Mouse (Mus musculus) MEL (cell line): ENCODE data around the gene Sugp2. TPM values are rescaled to one million over a fixed set of nuclear protein-coding genes. Genes with fewer than 3 reads are reported as not detected.

Experiments used
- DNase-seq: peaks from one replicate; pipeline ENCODE4 v3.0.0; 2011; ENCODE audit warnings: low read depth, low spot score
- H3K27ac ChIP-seq: 2 replicates; pipeline ENCODE4 v1.5.1; 2012; ENCODE audit warnings: low read depth, mild to moderate bottlenecking, control low read depth, low read length, moderate library complexity; ENCODE audit not compliant: control insufficient read depth
- H3K27me3 ChIP-seq, 2 experiments: fragments of 150-350 bp in 1 of 2; sonication (generic) in 1 of 2; 2 replicates each; pipeline ENCODE4 v1.6.1; 2012; ENCODE audit warnings: low read length in 2 of 2, mild to moderate bottlenecking in 2 of 2, improper control_type of control experiment in 1 of 2, moderate library complexity in 1 of 2; ENCODE audit not compliant: insufficient read depth in 2 of 2, control insufficient read depth in 1 of 2
- H3K36me3 ChIP-seq, 2 experiments: 2 replicates each; pipeline ENCODE4 v1.6.1; 2012 to 2014; ENCODE audit warnings: low read length in 2 of 2, improper control_type of control experiment in 1 of 2, inconsistent platforms in 1 of 2, mild to moderate bottlenecking in 1 of 2; ENCODE audit not compliant: insufficient read depth in 2 of 2, control insufficient read depth in 1 of 2
- H3K4me1 ChIP-seq, 2 experiments: fragments of 150-350 bp in 1 of 2; sonication (generic) in 1 of 2; 2 replicates each; pipeline ENCODE4 v1.6.1; 2012; ENCODE audit warnings: low read length in 2 of 2, improper control_type of control experiment in 1 of 2, mild to moderate bottlenecking in 1 of 2; ENCODE audit not compliant: insufficient read depth in 2 of 2, control insufficient read depth in 1 of 2
- H3K4me3 ChIP-seq, 2 experiments: fragments of 150-350 bp in 1 of 2; sonication (generic) in 1 of 2; 2 replicates each; pipeline ENCODE4 v1.5.1; 2012; ENCODE audit warnings: low read depth in 2 of 2, low read length in 2 of 2, mild to moderate bottlenecking in 2 of 2, moderate library complexity in 2 of 2, control low read depth in 1 of 2, improper control_type of control experiment in 1 of 2; ENCODE audit not compliant: control insufficient read depth in 1 of 2, insufficient read depth in 1 of 2
- H3K79me2 ChIP-seq: 2 replicates; pipeline ENCODE4 v1.6.1; 2012; ENCODE audit warnings: mild to moderate bottlenecking, low read length, moderate library complexity; ENCODE audit not compliant: control insufficient read depth, poor library complexity, insufficient read depth
- H3K9ac ChIP-seq: 2 replicates; pipeline ENCODE4 v1.6.1; 2012; ENCODE audit warnings: low read depth, mild to moderate bottlenecking, control low read depth, low read length, moderate library complexity; ENCODE audit not compliant: control insufficient read depth, poor library complexity, severe bottlenecking
- H3K9me3 ChIP-seq: fragments of 150-350 bp; sonication (generic); replicated peaks from 2 replicates; pipeline ENCODE4 v1.6.1; 2012; ENCODE audit warnings: mild to moderate bottlenecking, low read length, improper control_type of control experiment, moderate library complexity; ENCODE audit not compliant: insufficient read depth
- BHLHE40 ChIP-seq: IDR thresholded peaks from 2 replicates; pipeline ENCODE4 v1.6.1; 2012; ENCODE audit warnings: low read depth, mild to moderate bottlenecking, inconsistent platforms, low read length, improper control_type of control experiment, borderline replicate concordance
- CHD1 ChIP-seq: IDR thresholded peaks from 2 replicates; pipeline ENCODE4 v1.6.1; 2012; ENCODE audit warnings: low read depth, mild to moderate bottlenecking, inconsistent platforms, low read length, improper control_type of control experiment
- CHD2 ChIP-seq: IDR thresholded peaks from 2 replicates; pipeline ENCODE4 v1.6.1; 2011; ENCODE audit warnings: low read length, improper control_type of control experiment
- CTCF ChIP-seq, 3 experiments: IDR thresholded peaks in 2 of 3; conservative IDR thresholded peaks in 1 of 3; 2 replicates each; pipeline ENCODE4 v1.5.1; 2011 to 2012; ENCODE audit warnings: low read length in 3 of 3, low read depth in 2 of 3, mild to moderate bottlenecking in 2 of 3, improper control_type of control experiment in 1 of 3, inconsistent platforms in 1 of 3, mixed read lengths in 1 of 3, moderate library complexity in 1 of 3; ENCODE audit not compliant: control insufficient read depth in 1 of 3, insufficient read depth in 1 of 3, poor library complexity in 1 of 3, severe bottlenecking in 1 of 3
- E2F4 ChIP-seq: IDR thresholded peaks from 2 replicates; pipeline ENCODE4 v1.6.1; 2011; ENCODE audit warnings: low read depth, low read length, improper control_type of control experiment, borderline replicate concordance
- ELF1 ChIP-seq: IDR thresholded peaks from 2 replicates; pipeline ENCODE4 v1.6.1; 2014; ENCODE audit warnings: low read depth, mild to moderate bottlenecking, inconsistent platforms, low read length, improper control_type of control experiment, moderate library complexity
- EP300 ChIP-seq, 2 experiments: IDR thresholded peaks; 2 replicates each; pipeline ENCODE4 v1.6.1; 2011; ENCODE audit warnings: improper control_type of control experiment in 2 of 2, low read length in 2 of 2, low read depth in 1 of 2, mild to moderate bottlenecking in 1 of 2
- ETS1 ChIP-seq: IDR thresholded peaks from 2 replicates; pipeline ENCODE4 v1.6.1; 2012; ENCODE audit warnings: low read depth, mild to moderate bottlenecking, inconsistent platforms, low read length, improper control_type of control experiment, moderate library complexity
- GABPA ChIP-seq: IDR thresholded peaks from 2 replicates; pipeline ENCODE4 v1.6.1; 2012; ENCODE audit warnings: low read depth, mild to moderate bottlenecking, inconsistent platforms, low read length, improper control_type of control experiment, moderate library complexity
- GATA1 ChIP-seq: IDR thresholded peaks from 2 replicates; pipeline ENCODE4 v1.6.1; 2011; ENCODE audit warnings: low read depth, low read length, improper control_type of control experiment
- HCFC1 ChIP-seq: IDR thresholded peaks from 2 replicates; pipeline ENCODE4 v1.6.1; 2012; ENCODE audit warnings: low read depth, mild to moderate bottlenecking, inconsistent platforms, low read length, improper control_type of control experiment, moderate library complexity
- KAT2A ChIP-seq: conservative IDR thresholded peaks from 2 replicates; pipeline ENCODE4 v1.6.1; 2012; ENCODE audit warnings: low read depth, low read length, improper control_type of control experiment, inconsistent platforms
- MAFK ChIP-seq: IDR thresholded peaks from 2 replicates; pipeline ENCODE4 v1.6.1; 2011; ENCODE audit warnings: low read depth, mild to moderate bottlenecking, low read length, improper control_type of control experiment, borderline replicate concordance
- MAX ChIP-seq: IDR thresholded peaks from 2 replicates; pipeline ENCODE4 v1.6.1; 2011; ENCODE audit warnings: low read length, improper control_type of control experiment
- MAZ ChIP-seq: IDR thresholded peaks from 2 replicates; pipeline ENCODE4 v1.6.1; 2012; ENCODE audit warnings: low read depth, mild to moderate bottlenecking, inconsistent platforms, low read length, improper control_type of control experiment
- MEF2A ChIP-seq: IDR thresholded peaks from 2 replicates; pipeline ENCODE4 v1.6.1; 2014; ENCODE audit warnings: low read depth, mild to moderate bottlenecking, inconsistent platforms, low read length, improper control_type of control experiment; ENCODE audit not compliant: poor library complexity, insufficient replicate concordance, severe bottlenecking; ENCODE audit errors: extremely low read depth
- MXI1 ChIP-seq: IDR thresholded peaks from 2 replicates; pipeline ENCODE4 v1.6.1; 2011; ENCODE audit warnings: mild to moderate bottlenecking, low read depth, low read length, improper control_type of control experiment
- MYB ChIP-seq: IDR thresholded peaks from 2 replicates; pipeline ENCODE4 v1.6.1; 2011; ENCODE audit warnings: mild to moderate bottlenecking, low read depth, low read length, improper control_type of control experiment
- MYC ChIP-seq: IDR thresholded peaks from 2 replicates; pipeline ENCODE4 v1.6.1; 2011; ENCODE audit warnings: low read depth, mild to moderate bottlenecking, low read length, improper control_type of control experiment, moderate library complexity
- NELFE ChIP-seq: IDR thresholded peaks from 2 replicates; pipeline ENCODE4 v1.6.1; 2011; ENCODE audit warnings: low read depth, low read length, improper control_type of control experiment
- NRF1 ChIP-seq: IDR thresholded peaks from 2 replicates; pipeline ENCODE4 v1.6.1; 2014; ENCODE audit warnings: low read depth, mild to moderate bottlenecking, inconsistent platforms, low read length, improper control_type of control experiment, moderate library complexity; ENCODE audit not compliant: poor library complexity, insufficient read depth, severe bottlenecking
- POLR2A ChIP-seq, 2 experiments: IDR thresholded peaks; 2 replicates each; pipeline ENCODE4 v1.6.1; 2011 to 2012; ENCODE audit warnings: low read length in 2 of 2, mild to moderate bottlenecking in 2 of 2, control low read depth in 1 of 2, improper control_type of control experiment in 1 of 2, low read depth in 1 of 2, moderate library complexity in 1 of 2; ENCODE audit not compliant: control insufficient read depth in 1 of 2, insufficient read depth in 1 of 2, poor library complexity in 1 of 2
- POLR2AphosphoS2 ChIP-seq: IDR thresholded peaks from 2 replicates; pipeline ENCODE4 v1.6.1; 2011; ENCODE audit warnings: low read length, improper control_type of control experiment
- POLR2AphosphoS5 ChIP-seq: IDR thresholded peaks from 2 replicates; pipeline ENCODE4 v1.6.1; 2012; ENCODE audit warnings: low read depth, borderline replicate concordance, mild to moderate bottlenecking, inconsistent platforms, low read length, moderate library complexity, mixed read lengths
- RAD21 ChIP-seq: IDR thresholded peaks from 2 replicates; pipeline ENCODE4 v1.6.1; 2011; ENCODE audit warnings: mild to moderate bottlenecking, low read depth, low read length, improper control_type of control experiment
- RCOR1 ChIP-seq: IDR thresholded peaks from 2 replicates; pipeline ENCODE4 v1.6.1; 2012; ENCODE audit warnings: low read depth, mild to moderate bottlenecking, inconsistent platforms, low read length, improper control_type of control experiment
- SIN3A ChIP-seq: IDR thresholded peaks from 2 replicates; pipeline ENCODE4 v1.6.1; 2012; ENCODE audit warnings: low read length, improper control_type of control experiment, inconsistent platforms
- SMC3 ChIP-seq: IDR thresholded peaks from 2 replicates; pipeline ENCODE4 v1.6.1; 2011; ENCODE audit warnings: low read depth, low read length, improper control_type of control experiment
- TAL1 ChIP-seq: IDR thresholded peaks from 2 replicates; pipeline ENCODE4 v1.6.1; 2012; ENCODE audit warnings: mild to moderate bottlenecking, inconsistent platforms, low read length, moderate library complexity, mixed read lengths
- TBP ChIP-seq: IDR thresholded peaks from 2 replicates; pipeline ENCODE4 v1.8.0; 2011; ENCODE audit warnings: low read depth, low read length, improper control_type of control experiment
- TCF12 ChIP-seq: IDR thresholded peaks from 2 replicates; pipeline ENCODE4 v1.6.1; 2014; ENCODE audit warnings: low read depth, mild to moderate bottlenecking, inconsistent platforms, low read length, improper control_type of control experiment, moderate library complexity
- UBTF ChIP-seq: IDR thresholded peaks from 2 replicates; pipeline ENCODE4 v1.6.1; 2012; ENCODE audit warnings: low read depth, mild to moderate bottlenecking, inconsistent platforms, low read length, improper control_type of control experiment, moderate library complexity, borderline replicate concordance; ENCODE audit not compliant: insufficient read depth
- USF1 ChIP-seq: IDR thresholded peaks from 2 replicates; pipeline ENCODE4 v1.6.1; 2014; ENCODE audit warnings: low read depth, mild to moderate bottlenecking, inconsistent platforms, low read length, improper control_type of control experiment, moderate library complexity
- USF2 ChIP-seq, 2 experiments: IDR thresholded peaks; 2 replicates each; pipeline ENCODE4 v1.6.1; 2011 to 2012; ENCODE audit warnings: improper control_type of control experiment in 2 of 2, low read length in 2 of 2, borderline replicate concordance in 1 of 2, inconsistent platforms in 1 of 2, low read depth in 1 of 2, mild to moderate bottlenecking in 1 of 2; ENCODE audit not compliant: insufficient read depth in 1 of 2
- ZC3H11A ChIP-seq: IDR thresholded peaks from 2 replicates; pipeline ENCODE4 v1.6.1; 2012; ENCODE audit warnings: low read depth, mild to moderate bottlenecking, inconsistent platforms, low read length, improper control_type of control experiment
- ZKSCAN1 ChIP-seq: IDR thresholded peaks from 2 replicates; pipeline ENCODE4 v1.6.1; 2012; ENCODE audit warnings: low read depth, mild to moderate bottlenecking, inconsistent platforms, low read length, improper control_type of control experiment, moderate library complexity
- ZMIZ1 ChIP-seq: IDR thresholded peaks from 2 replicates; pipeline ENCODE4 v1.6.1; 2012; ENCODE audit warnings: low read depth, mild to moderate bottlenecking, inconsistent platforms, low read length, improper control_type of control experiment, moderate library complexity
- ZNF384 ChIP-seq: IDR thresholded peaks from 2 replicates; pipeline ENCODE4 v1.6.1; 2012; ENCODE audit warnings: low read depth, mild to moderate bottlenecking, inconsistent platforms, low read length, improper control_type of control experiment
- polyA plus RNA-seq, 2 experiments: library from polyadenylated mRNA; stranded (reverse) in 1 of 2; unstranded in 1 of 2; fragments of >175 nt in 1 of 2; fragments of >200 nt in 1 of 2; gene quantifications; 2 replicates each; pipeline versions ENCODE4 v1.2.1 to v1.2.4; 2012; ENCODE audit warnings: low replicate concordance in 2 of 2, low read depth in 1 of 2; ENCODE audit not compliant: insufficient read length in 2 of 2, insufficient read depth in 1 of 2, missing spikeins in 1 of 2
- total RNA-seq: library from RNA; depleted of rRNA; stranded (reverse); fragments of 300-350 nt; gene quantifications from 2 replicates; pipeline ENCODE4 v1.2.3, GENCODE M21; 2012

Gene Sugp2
- total and polyA plus RNA-seq, 3 experiments, result 23.9 to 27.4 TPM; not detected in 1

GRCm38 (mm10) chr8:70237842-70238241 is 3.8 kb downstream of the Sugp2 start:
- Histone ChIP-seq H3K9ac (no peak overlapping the region), H3K27me3 (no peaks in the 10 kb centered on the region), H3K36me3 (peaks cover 12 to 28% of the 10 kb centered on the region in 2 experiments; a peak in 3 of 4 replicates), H3K27ac (peak overlapping the region; percentile 22), H3K4me3 (no peak overlapping the region), H3K9me3 (no peaks in the 10 kb centered on the region), H3K79me2 (peaks cover 18% of the 10 kb centered on the region), H3K4me1 (peaks cover 12 to 26% of the 10 kb centered on the region in 2 experiments)
- peak; percentile 81 for DNase-seq
- no peak for TF ChIP-seq ZMIZ1
- TF ChIP-seq GATA1, result peak; percentile 91
- TF ChIP-seq SIN3A, result peak; percentile 81
- TF ChIP-seq NELFE, result no peak
- TF ChIP-seq ZNF384, result 0 out of 2 replicates have a peak, but pooled peaks have one; percentile 33
- no peak for TF ChIP-seq CHD2
- TF ChIP-seq MYB, result no peak
- TF ChIP-seq POLR2A (IDR thresholded peaks at IDR 0.05; ENCODE audit: control insufficient read depth in 1 of 2, insufficient read depth in 1 of 2, low read depth in 1 of 2, low read length in 2 of 2, poor library complexity in 1 of 2), result no peak
- TF ChIP-seq CTCF (IDR thresholded peaks at IDR 0.05 in 2 of 3, conservative IDR thresholded peaks at IDR 0.05 in 1 of 3; ENCODE audit: control insufficient read depth in 1 of 3, insufficient read depth in 1 of 3, low read depth in 2 of 3, low read length in 3 of 3, poor library complexity in 1 of 3, severe bottlenecking in 1 of 3), result no peak
- no peak for TF ChIP-seq KAT2A
- TF ChIP-seq SMC3, result no peak
- no peak for TF ChIP-seq MEF2A
- no peak for TF ChIP-seq GABPA
- no peak for TF ChIP-seq USF1
- TF ChIP-seq EP300 (IDR thresholded peaks at IDR 0.05; ENCODE audit: low read depth in 1 of 2, low read length in 2 of 2), result peak; percentile 87 to 92
- TF ChIP-seq BHLHE40, result peak; percentile 46; the same call in 1 of the 2 replicates
- peak; percentile 65 for TF ChIP-seq MAX
- TF ChIP-seq MXI1, result peak; percentile 84
- TF ChIP-seq TCF12, result peak; percentile 89
- TF ChIP-seq RCOR1, result peak; percentile 92
- TF ChIP-seq ZC3H11A, result no peak
- TF ChIP-seq MAZ, result no peak; the same call in 1 of the 2 replicates
- TF ChIP-seq CHD1, result no peak
- no peak for TF ChIP-seq ELF1
- TF ChIP-seq MYC, result 0 out of 2 replicates have a peak, but pooled peaks have one; percentile 41
- TF ChIP-seq USF2 (IDR thresholded peaks at IDR 0.05; ENCODE audit: borderline replicate concordance in 1 of 2, insufficient read depth in 1 of 2, low read depth in 1 of 2, low read length in 2 of 2), result no peak
- no peak for TF ChIP-seq TBP
- no peak for TF ChIP-seq RAD21
- TF ChIP-seq POLR2AphosphoS5, result no peak
- no peak for TF ChIP-seq ZKSCAN1
- no peak for TF ChIP-seq UBTF
- TF ChIP-seq HCFC1, result no peak
- no peak; the same call in 1 of the 2 replicates for TF ChIP-seq NRF1
- TF ChIP-seq E2F4, result no peak
- no peak for TF ChIP-seq POLR2AphosphoS2
- peak; percentile 76 for TF ChIP-seq ETS1
- peak; percentile 80 for TF ChIP-seq TAL1
- peak; percentile 60; the same call in 1 of the 2 replicates for TF ChIP-seq MAFK
